Mouse (Mus musculus) midbrain, embryonic 13.5 days (tissue): ENCODE data around the gene Cog1. TPM values are rescaled to one million over a fixed set of nuclear protein-coding genes. Genes with fewer than 3 reads are reported as not detected.
"Not testable (repeated sequence)": the region's sequence is repeated elsewhere in the genome, so short reads cannot be mapped to it uniquely, and the experiment has no call there.

Source experiments
- ATAC-seq: fragments of 200-750 bp; cut with Nextera tagmentation; 2 replicates; pipeline ENCODE4 v1.8.0; 2017; ENCODE audit warnings: mild to moderate bottlenecking, moderate TSS enrichment, moderate library complexity
- H3K27ac ChIP-seq: fragments of 300-500 bp; sonication (generic); 2 replicates; pipeline ENCODE4 v1.5.1; 2015; ENCODE audit warnings: inconsistent platforms, mild to moderate bottlenecking, moderate library complexity
- H3K27me3 ChIP-seq: fragments of 300-500 bp; sonication (generic); 2 replicates; pipeline ENCODE4 v1.6.1; 2015; ENCODE audit warnings: mild to moderate bottlenecking, inconsistent platforms
- H3K36me3 ChIP-seq: fragments of 300-500 bp; sonication (generic); 2 replicates; pipeline ENCODE4 v1.6.1; 2015; ENCODE audit warnings: mild to moderate bottlenecking, inconsistent platforms
- H3K4me1 ChIP-seq: fragments of 300-500 bp; sonication (generic); replicated peaks from 2 replicates; pipeline ENCODE4 v1.6.1; 2015; ENCODE audit warnings: inconsistent platforms
- H3K4me2 ChIP-seq: fragments of 300-500 bp; sonication (generic); replicated peaks from 2 replicates; pipeline ENCODE4 v1.6.1; 2015; ENCODE audit warnings: moderate library complexity, mild to moderate bottlenecking, inconsistent platforms
- H3K4me3 ChIP-seq: fragments of 300-500 bp; sonication (generic); replicated peaks from 2 replicates; pipeline ENCODE4 v1.5.1; 2015; ENCODE audit warnings: mild to moderate bottlenecking, inconsistent platforms
- H3K9ac ChIP-seq: fragments of 300-500 bp; sonication (generic); replicated peaks from 2 replicates; pipeline ENCODE4 v1.6.1; 2015; ENCODE audit warnings: mild to moderate bottlenecking, inconsistent platforms
- H3K9me3 ChIP-seq: fragments of 300-500 bp; sonication (generic); 2 replicates; pipeline ENCODE4 v1.6.1; 2016; ENCODE audit warnings: mild to moderate bottlenecking, inconsistent platforms
- WGBS: fragments of 180-500 bp; shearing (Covaris S2); methylation state at CpG from one replicate; pipeline ENCODE4 v1.1.7; 2015; 5-methylcytosine and 5-hydroxymethylcytosine counted together
- polyA plus RNA-seq: library from polyadenylated mRNA; unstranded; fragments of >200 nt; fragmentation: Nextera tagmentation; extraction: Ambion mirVana; gene quantifications from 2 replicates; pipeline ENCODE4 v1.2.1, GENCODE M21; 2015

The Cog1 gene
- polyA plus RNA-seq, 1 experiment from 2014 or later, result 33.2 TPM

DNA sequence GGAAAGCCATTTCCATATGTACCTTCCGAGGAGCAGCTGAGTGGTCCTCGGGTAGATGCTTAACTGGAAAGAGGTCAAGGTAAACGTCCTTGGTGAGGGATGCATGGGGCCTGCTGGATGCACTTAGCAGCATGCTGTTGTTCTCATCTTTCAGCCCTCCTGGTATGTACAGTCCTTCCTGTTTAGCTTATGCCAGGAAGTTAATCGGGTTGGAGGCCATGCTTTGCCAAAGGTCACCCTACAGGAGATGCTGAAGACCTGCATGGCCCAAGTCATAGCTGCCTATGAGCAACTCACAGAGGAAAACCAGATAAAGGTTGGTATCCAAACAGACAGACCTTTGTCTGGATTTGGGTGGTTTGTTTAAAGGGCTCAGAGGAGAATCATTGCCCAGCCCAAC is 8.3 kb downstream of the Cog1 start:
- Histone ChIP-seq H3K4me1 (no peaks in the 10 kb centered on the region), H3K27me3 (no peaks in the 10 kb centered on the region), H3K27ac (no peak overlapping the region), H3K9ac (no peak overlapping the region), H3K4me2 (no peak overlapping the region), H3K36me3 (peaks cover 100% of the 10 kb centered on the region), H3K4me3 (no peak overlapping the region), H3K9me3 (no peaks in the 10 kb centered on the region)
- ATAC-seq, result no peak
- WGBS, result 88% methylated on average over 4 of the region's 4 CpGs

DNA sequence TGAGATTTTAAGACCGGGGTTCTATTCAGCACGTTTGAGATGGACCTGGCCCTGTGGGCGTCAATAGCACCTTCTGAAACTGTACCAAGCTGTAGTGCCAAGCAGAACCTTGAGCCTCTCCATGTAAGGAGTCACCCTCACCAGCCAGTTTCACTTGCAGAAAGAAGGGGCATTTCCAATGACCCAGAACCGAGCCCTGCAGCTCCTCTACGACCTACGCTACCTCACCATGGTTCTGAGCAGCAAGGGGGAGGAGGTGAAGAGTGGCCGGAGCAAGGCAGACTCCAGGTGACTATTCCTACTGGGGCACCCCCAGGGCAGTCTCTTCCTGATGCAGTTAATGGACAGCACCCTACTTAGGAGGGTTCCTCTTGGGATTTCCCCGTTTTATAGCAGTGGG is 9.3 kb downstream of the Cog1 start:
- H3K9ac ChIP-seq, result no peak overlapping the region
- ATAC-seq, result no peak
- H3K4me3 ChIP-seq, result no peak overlapping the region
- H3K4me1 ChIP-seq, result no peaks in the 10 kb centered on the region
- no peaks in the 10 kb centered on the region for H3K27me3 ChIP-seq
- WGBS, result 89% methylated on average over 8 of the region's 8 CpGs
- no peak overlapping the region for H3K27ac ChIP-seq
- no peaks in the 10 kb centered on the region for H3K9me3 ChIP-seq
- H3K4me2 ChIP-seq, result no peak overlapping the region
- H3K36me3 ChIP-seq, result peaks cover 99% of the 10 kb centered on the region

DNA sequence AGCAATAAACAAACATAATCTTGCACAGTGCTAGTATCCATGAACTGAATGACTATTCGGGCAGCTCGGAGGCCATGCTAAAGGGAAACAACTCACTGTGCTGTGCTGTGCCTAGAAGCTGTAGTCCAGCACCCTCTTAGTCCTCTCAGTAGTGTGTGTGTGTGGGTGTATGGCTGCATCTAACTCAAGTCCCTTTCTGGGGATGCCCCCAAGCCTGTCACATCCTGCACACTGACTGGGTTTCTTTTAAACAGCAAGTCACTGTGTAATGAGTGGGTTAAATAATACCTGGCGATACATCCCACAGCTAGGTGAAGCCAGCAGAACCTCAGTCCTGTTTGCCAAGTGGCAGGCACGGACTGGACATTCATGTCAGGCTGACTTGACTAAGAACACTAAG is 9.8 kb downstream of the Cog1 start:
- peaks cover 99% of the 10 kb centered on the region for H3K36me3 ChIP-seq
- no peak overlapping the region for H3K4me3 ChIP-seq
- 97% methylated on average over 4 of the region's 4 CpGs for WGBS
- no peak overlapping the region for H3K27ac ChIP-seq
- H3K9me3 ChIP-seq, result no peaks in the 10 kb centered on the region
- H3K4me1 ChIP-seq, result no peaks in the 10 kb centered on the region
- no peak overlapping the region for H3K4me2 ChIP-seq
- H3K9ac ChIP-seq, result no peak overlapping the region
- H3K27me3 ChIP-seq, result no peaks in the 10 kb centered on the region
- ATAC-seq, result no peak

DNA sequence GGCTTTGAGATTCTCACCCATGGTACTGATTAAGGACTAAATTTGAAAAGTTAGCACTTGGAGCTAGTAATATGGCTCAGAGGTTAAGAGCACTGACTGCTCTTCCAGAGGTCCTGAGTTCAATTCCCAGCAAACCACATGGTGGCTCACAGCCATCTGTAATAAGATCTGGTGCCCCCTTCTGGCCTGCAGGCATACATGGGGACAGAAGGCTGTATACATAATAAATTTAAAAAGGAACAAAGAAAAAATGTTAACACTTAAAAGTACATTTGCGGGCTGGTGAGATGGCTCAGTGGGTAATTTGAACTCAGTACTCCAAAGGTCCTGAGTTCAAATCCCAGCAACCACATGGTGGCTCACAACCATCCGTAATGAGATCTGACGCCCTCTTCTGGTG is 11.2 kb downstream of the Cog1 start:
- not testable (repeated sequence) for ATAC-seq

DNA sequence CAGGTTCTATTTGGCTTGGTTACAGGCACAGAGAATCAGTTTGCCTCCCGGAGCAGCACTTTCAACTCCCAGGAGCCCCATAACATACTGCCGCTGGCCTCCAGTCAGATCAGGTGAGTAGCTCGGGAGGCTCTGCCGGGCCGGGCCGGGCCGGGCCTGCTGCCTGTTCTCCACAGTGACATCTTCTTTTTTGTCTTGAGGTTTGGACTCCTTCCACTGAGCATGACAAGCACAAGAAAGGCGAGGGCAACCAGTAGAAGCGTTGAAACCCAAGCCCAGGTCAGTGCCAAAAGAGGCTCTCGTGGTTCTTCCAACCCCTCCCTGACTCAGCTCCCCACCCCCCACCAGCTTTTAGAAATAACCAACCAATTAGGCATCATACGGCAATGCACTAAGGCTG is 12.0 kb downstream of the Cog1 start:
- Histone ChIP-seq H3K27me3 (no peaks in the 10 kb centered on the region), H3K27ac (no peak overlapping the region), H3K4me1 (0 out of 2 replicates have a peak, but pooled peaks cover 4% of the 10 kb centered on the region), H3K9me3 (no peaks in the 10 kb centered on the region), H3K4me3 (no peak overlapping the region), H3K9ac (no peak overlapping the region), H3K4me2 (no peak overlapping the region), H3K36me3 (peaks cover 86% of the 10 kb centered on the region)
- WGBS, result 97% methylated on average over 11 of the region's 11 CpGs
- no peak for ATAC-seq

More for the DNA sequence above, 11.2 kb downstream of the Cog1 start:
- not testable (repeated sequence) for H3K27ac ChIP-seq, H3K27me3 ChIP-seq, H3K4me1 ChIP-seq, H3K4me3 ChIP-seq, H3K9me3 ChIP-seq, H3K4me2 ChIP-seq, H3K9ac ChIP-seq
- peaks cover 93% of the 10 kb centered on the region for H3K36me3 ChIP-seq
- WGBS, result 97% methylated on average over 3 of the region's 3 CpGs

DNA sequence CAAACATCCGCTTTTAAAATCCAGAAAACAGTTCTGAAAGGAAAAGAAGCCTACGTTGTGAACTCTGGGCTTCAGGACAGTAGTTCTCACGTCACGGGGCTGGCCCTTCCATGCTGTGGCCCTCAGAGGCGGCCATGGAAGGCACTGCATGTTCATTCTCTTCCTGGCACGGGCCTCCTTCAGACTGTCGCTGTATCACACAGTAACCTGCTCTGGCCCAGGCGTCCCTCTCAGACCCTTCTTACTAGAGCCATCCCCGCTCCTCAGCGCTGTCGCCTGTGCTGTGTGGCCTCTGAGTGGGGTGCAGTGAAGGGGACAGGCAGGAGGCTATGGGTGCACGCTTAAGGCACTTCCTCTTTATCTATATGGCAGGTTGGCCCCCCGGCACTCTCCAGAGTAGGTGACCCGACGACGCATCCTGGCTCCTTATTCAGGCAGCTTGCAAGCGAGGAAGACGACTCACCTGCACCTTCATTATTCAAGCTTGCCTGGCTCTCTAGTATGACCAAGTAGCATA is 12.9 kb downstream of the Cog1 start:
- Histone ChIP-seq H3K4me1 (0 out of 2 replicates have a peak, but pooled peaks cover 4% of the 10 kb centered on the region), H3K27me3 (no peaks in the 10 kb centered on the region), H3K36me3 (peaks cover 76% of the 10 kb centered on the region), H3K4me3 (no peak overlapping the region), H3K9me3 (no peaks in the 10 kb centered on the region), H3K4me2 (no peak overlapping the region), H3K9ac (no peak overlapping the region), H3K27ac (no peak overlapping the region)
- WGBS, result 93% methylated on average over 18 of the region's 18 CpGs
- ATAC-seq, result no peak

DNA sequence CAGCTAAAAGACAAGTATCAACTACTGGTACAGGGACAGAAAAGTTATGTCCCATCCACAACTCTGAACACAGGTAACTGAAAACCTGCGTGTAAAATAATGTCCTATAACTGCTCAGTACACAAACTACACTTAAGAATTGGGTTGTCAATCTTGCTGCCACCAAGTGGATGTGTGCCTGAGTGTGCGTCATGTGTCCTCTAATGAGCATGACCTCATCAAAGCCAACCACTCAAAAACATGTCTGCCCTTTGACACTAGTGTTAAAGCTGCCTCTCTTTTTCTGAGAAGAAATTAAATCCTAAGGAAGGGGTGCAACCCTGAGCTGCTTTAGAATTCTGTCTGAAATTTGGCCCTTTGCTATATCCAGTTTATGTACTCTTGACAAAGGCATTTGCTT is 15.3 kb downstream of the Cog1 start:
- Histone ChIP-seq H3K9me3 (no peaks in the 10 kb centered on the region), H3K4me3 (no peak overlapping the region), H3K9ac (no peak overlapping the region), H3K27me3 (no peaks in the 10 kb centered on the region), H3K4me2 (no peak overlapping the region), H3K4me1 (0 out of 2 replicates have a peak, but pooled peaks cover 4% of the 10 kb centered on the region), H3K36me3 (peaks cover 67% of the 10 kb centered on the region), H3K27ac (no peak overlapping the region)
- WGBS, result 68% methylated on average over 2 of the region's 2 CpGs
- ATAC-seq, result no peak

DNA sequence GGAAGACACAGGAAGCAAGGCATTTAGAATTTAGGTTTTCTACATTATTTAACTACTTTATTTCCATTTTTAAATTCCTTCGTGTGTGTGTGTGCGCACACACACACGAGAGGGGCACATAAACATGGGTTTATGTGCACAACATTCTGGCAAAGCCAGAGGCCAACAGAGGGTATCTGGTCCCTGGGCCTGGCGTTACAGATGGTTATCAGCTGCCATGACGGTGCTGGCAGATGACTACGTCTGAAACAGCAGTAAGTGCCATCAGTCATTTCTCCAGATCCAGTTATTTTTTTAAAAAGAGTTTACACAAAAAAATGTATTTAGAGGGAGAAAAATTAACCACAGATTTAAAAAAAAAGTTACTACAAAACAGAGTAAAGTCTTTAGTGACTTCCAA is 17.2 kb downstream of the Cog1 start:
- Histone ChIP-seq H3K27me3 (no peaks in the 10 kb centered on the region), H3K4me2 (no peak overlapping the region), H3K9ac (no peak overlapping the region), H3K9me3 (no peaks in the 10 kb centered on the region), H3K27ac (no peak overlapping the region), H3K36me3 (peaks cover 58% of the 10 kb centered on the region), H3K4me3 (no peak overlapping the region), H3K4me1 (0 out of 2 replicates have a peak, but pooled peaks cover 4% of the 10 kb centered on the region)
- WGBS, result 90% methylated on average over 6 of the region's 6 CpGs
- no peak for ATAC-seq

DNA sequence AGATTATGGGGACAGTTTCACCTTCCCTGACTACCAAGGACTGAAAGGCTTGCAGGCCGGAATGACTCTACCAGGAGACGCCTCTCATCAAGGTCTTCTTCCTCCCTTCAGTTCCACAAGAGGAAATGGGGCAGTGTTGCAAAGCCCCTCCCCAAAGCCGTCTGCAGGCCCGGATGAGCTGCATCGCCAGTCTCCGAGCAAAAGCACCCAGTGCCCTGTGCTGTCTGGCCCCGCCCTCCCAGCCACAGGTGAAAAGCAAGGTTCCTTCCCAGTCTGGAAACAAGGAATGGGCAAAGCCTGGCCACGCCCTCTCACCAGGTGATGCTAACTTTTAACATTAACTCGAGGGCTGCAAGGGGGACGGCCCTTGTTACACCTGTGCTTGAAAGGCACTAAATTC is 17.7 kb downstream of the Cog1 start:
- H3K9ac ChIP-seq, result no peak overlapping the region
- no peak overlapping the region for H3K4me2 ChIP-seq
- WGBS, result 73% methylated on average over 10 of the region's 10 CpGs
- no peak overlapping the region for H3K4me3 ChIP-seq
- peaks cover 58% of the 10 kb centered on the region for H3K36me3 ChIP-seq
- no peak for ATAC-seq
- no peaks in the 10 kb centered on the region for H3K9me3 ChIP-seq
- peak overlapping the region; percentile 14; the same call in 1 of the 2 replicates for H3K27ac ChIP-seq
- H3K27me3 ChIP-seq, result no peaks in the 10 kb centered on the region
- H3K4me1 ChIP-seq, result 0 out of 2 replicates have a peak, but pooled peaks cover 4% of the 10 kb centered on the region

DNA sequence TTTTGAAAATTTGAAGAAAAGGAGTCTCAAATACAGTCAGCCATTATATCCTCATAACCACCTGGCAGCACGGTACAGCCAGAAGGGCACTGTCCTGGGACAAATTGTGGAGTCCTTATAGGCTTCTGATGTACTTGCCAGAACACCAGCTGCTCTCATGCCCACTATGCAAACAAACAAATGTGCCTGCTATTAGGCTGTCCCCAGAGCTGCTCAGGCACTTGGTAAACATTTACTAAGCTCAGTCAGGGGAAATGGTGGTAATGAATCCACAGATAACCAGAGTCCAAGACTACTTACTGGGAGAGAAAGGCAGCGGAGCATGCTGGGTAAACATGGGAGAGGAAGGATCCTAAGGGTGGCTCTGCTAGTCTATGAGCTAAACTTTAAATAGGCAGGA is 18.2 kb downstream of the Cog1 start:
- Histone ChIP-seq H3K27ac (peak overlapping the region; percentile 14; the same call in 1 of the 2 replicates), H3K36me3 (peaks cover 57% of the 10 kb centered on the region), H3K4me1 (0 out of 2 replicates have a peak, but pooled peaks cover 4% of the 10 kb centered on the region)

DNA sequence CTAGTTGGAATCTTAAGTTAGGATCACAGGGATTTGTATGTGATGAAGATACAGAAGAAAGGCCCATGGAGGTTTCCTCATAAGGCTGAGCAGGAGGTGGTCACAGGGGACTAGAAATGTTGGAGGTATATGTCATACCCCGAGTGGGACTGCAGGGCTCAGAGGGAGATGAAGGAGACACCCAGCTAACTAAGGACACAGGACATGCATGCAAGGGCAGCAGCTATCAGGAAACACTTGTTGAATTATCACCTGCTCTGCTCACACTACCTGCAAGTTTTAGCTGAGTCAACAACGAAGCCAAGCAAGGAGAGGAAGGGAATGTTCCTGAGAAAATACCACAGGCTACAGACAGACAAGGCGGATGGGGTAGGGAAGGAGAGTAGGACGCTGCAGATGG is 18.7 kb downstream of the Cog1 start:
- Histone ChIP-seq H3K27ac (no peak overlapping the region), H3K4me2 (no peak overlapping the region), H3K4me3 (no peak overlapping the region), H3K4me1 (0 out of 2 replicates have a peak, but pooled peaks cover 4% of the 10 kb centered on the region), H3K36me3 (peaks cover 56% of the 10 kb centered on the region), H3K9ac (no peak overlapping the region), H3K9me3 (no peaks in the 10 kb centered on the region), H3K27me3 (no peaks in the 10 kb centered on the region)
- 87% methylated on average over 4 of the region's 4 CpGs for WGBS
- ATAC-seq, result no peak

More for the DNA sequence above, 18.2 kb downstream of the Cog1 start:
- H3K27me3 ChIP-seq, result no peaks in the 10 kb centered on the region
- no peaks in the 10 kb centered on the region for H3K9me3 ChIP-seq
- WGBS, result 84% methylated on average over 2 of the region's 2 CpGs
- no peak overlapping the region for H3K4me2 ChIP-seq
- no peak overlapping the region for H3K4me3 ChIP-seq
- H3K9ac ChIP-seq, result no peak overlapping the region
- no peak for ATAC-seq

DNA sequence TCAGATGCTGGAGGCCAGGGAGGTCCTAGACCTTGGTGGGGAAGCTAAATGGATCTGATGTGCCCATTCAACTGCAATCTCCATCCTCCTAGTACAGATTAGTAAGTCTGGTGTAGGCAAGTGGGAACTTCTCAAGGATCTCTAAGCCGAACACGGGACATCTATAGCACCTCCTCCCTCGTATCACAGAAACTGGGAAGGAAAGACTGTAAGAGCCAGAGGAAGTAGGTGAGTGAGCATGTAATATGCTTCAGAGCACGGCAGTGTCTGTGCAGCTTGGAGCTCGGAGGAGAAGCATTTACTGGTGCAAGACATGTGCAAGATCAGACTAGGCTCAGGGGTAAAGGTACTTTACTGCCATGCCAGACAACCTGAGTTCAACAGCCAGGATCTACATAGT is 19.9 kb downstream of the Cog1 start:
- no peaks in the 10 kb centered on the region for H3K9me3 ChIP-seq
- H3K4me3 ChIP-seq, result no peak overlapping the region
- no peaks in the 10 kb centered on the region for H3K27me3 ChIP-seq
- no peak for ATAC-seq
- H3K4me1 ChIP-seq, result 0 out of 2 replicates have a peak, but pooled peaks cover 4% of the 10 kb centered on the region
- peaks cover 55% of the 10 kb centered on the region for H3K36me3 ChIP-seq
- H3K4me2 ChIP-seq, result no peak overlapping the region
- H3K27ac ChIP-seq, result no peak overlapping the region
- no peak overlapping the region for H3K9ac ChIP-seq
- WGBS, result 92% methylated on average over 5 of the region's 5 CpGs

DNA sequence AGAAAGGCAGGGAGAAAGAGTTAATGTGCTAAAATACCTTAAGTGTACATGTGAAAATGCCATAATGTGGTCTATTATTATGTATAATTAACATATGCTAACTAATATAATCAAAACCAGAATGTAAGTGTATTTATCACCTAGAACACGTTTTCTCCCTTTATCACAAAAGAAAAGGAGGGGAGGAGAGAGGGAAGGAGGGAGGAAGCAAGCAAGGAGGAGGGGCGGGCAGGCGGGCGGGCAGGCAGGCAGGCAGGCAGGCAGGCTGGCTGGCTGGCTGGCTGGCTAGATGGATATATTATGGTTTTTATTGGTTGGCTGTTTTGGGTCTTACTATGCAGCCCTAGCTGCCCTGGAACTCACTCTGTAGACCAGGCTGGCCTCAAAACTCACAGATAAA is 20.7 kb downstream of the Cog1 start:
- ATAC-seq, result no peak
- Histone ChIP-seq H3K9ac (no peak overlapping the region), H3K9me3 (no peaks in the 10 kb centered on the region), H3K27me3 (no peaks in the 10 kb centered on the region), H3K4me3 (no peak overlapping the region), H3K4me1 (no peaks in the 10 kb centered on the region), H3K4me2 (no peak overlapping the region), H3K27ac (no peak overlapping the region), H3K36me3 (peaks cover 52% of the 10 kb centered on the region)
- WGBS, result 83% methylated on average over 4 of the region's 4 CpGs
